Mouse (Mus musculus) ZHBTc4 (cell line): ENCODE measurements around the gene Tpgs1.

ENCODE experiments used
- DNase-seq: peaks from one replicate; pipeline ENCODE4 v3.0.0-alpha.2; 2011; ENCODE audit warnings: low read depth, low spot score

The Tpgs1 gene

DNA sequence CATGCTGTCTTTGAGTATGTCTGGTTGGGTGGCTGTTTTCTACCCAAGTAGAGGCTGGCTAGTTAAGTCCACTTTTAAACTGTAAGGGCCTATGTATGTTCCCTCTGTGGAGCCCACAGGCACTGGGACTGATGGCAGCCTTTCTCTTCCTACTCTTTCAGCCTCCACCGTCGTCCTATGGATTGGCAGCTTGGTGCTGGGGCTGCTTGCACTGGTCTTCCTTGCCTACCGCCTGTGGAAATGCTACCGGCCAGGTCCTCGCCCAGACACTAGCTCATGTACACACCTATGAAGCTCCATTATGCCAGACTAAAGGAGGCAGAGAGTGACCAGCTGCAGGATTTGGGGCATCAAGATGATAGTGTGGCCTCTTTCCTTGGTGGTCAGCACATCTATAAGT lies 1.1 kb upstream of the Tpgs1 start:
- no peak for DNase-seq

DNA sequence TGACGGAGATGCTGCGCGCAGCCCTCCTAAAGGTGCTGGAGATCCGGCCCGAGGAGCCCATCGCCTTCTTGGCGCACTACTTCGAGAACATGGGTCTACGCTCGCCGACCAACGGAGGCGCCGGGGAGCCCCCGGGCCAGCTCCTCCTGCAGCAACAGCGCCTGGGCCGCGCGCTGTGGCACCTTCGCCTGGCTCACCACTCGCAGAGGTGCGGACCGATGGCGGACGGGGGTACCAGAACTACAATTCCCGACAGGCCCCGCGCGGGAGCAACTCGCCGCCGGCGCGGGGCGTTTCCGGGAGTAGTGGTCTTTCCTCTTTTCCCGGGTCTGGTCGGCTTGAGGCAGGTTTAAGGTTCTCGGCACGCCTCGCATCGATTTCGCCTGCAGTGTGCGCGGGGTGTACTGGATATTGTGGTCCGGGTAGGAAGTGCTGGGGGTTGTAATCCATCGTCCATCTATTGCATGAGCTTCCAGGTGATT lies 448 bp downstream of the Tpgs1 start:
- peak; percentile 95 for DNase-seq

DNA sequence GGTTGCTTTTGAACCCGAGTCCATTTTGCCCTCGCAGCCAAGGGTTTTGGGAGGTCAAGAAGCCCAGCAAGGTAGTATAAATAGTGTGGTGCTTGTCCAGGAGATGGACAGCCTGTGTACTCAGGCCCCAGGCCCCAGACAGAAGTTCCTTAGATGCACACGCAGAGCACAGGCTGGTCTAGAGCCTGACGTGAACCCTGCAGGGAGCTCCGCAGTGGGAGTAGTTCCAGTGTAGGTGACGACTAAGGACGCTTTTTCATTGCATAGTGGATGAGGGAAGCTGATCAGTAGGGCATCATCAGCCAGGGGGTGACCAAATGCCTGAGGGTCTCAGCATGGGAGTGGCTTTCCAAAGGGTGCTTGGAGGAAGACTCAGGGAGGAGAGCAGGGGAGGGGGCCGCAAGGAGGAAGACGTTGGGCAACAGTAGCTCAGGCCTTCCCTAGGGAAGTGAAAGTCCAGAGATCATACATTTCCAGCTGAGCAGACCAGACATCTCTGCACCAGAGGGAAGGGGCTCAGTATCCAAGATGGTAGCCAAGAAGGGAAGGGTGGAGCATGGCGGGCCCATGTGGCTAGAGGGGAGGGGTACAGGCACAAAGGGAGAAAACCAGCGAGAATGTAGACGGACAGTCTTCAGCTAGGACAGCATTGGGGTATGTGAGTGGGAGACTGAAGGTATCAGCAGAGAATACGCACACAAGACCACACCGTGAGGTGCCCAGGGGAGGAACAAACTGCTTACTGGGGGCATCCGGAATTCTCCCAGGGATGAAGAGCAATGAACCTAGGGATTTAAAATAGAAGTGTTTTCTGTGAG lies 1.1 kb downstream of the Tpgs1 start:
- peak; percentile 52 for DNase-seq

DNA sequence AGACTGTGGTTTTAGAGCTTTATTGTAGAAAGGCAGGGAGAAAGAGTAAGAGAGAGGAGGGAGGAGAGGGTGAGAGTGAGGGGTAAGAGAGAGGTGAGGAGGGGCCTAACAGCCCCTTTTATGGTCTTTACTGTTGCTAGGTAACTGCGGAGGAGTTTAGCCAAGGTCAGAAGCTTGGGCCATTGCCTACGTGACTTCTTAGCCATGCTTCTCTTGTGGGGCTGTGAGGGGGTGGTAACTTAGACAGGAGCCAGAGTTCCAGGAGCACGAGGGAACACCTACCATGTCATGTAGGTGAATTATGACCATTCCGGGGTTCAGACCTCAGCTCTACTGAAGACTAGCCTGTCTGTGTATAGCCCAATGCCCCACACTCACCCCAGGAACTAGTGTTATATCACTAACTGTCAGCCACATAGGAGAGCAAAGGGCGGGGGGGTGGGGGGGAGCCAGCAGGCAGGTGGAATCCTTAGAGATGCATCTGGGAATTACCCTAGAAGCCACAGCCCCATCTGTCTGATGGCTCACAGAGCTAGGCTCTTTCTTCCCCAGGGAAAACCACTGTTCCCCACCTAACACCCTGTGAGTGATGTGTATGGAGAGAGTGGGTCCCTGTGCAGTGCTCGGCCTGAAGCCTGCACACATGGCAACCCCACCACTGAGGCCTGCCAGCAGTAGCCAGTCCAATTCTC lies 2.4 kb downstream of the Tpgs1 start:
- DNase-seq = peak; percentile 63

DNA sequence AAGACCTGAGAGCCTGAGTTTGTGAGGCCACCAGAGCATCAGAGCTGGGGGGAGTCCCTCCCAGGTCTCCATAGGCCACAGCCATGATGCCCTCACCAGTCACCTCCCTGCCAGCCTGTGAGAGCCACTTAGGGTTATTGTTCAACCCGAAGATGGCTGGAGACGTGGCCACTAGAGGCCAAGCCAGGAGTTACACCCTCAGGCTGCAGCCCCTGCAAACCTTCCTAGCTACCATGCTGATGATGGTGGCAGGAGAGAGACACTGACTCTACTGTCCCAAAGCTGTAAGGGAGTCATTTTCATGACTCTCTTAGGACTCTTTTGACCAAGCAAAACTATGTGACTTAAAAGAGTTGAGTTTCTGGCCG lies 2.9 kb downstream of the Tpgs1 start:
- DNase-seq = peak; percentile 73

DNA sequence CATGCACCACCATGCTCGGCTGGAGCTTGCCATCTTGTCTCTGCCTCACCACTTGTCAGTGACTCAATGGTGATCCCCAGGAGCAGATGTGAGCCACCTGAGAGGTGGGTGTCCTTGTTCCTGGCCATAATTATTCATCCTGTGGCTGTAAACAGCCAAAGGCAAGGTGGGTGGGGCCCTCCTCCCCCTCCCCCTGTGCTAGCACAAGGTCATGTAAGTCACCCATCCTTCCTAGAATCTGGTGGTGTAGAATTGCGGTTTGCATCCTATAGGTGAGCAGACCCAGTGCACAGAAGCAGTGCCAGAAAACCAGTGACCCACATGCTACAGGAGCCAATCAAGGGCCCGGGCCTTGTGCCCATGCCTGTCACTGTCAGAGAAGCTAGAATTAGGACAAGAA lies 3.9 kb downstream of the Tpgs1 start:
- DNase-seq = peak; percentile 69

DNA sequence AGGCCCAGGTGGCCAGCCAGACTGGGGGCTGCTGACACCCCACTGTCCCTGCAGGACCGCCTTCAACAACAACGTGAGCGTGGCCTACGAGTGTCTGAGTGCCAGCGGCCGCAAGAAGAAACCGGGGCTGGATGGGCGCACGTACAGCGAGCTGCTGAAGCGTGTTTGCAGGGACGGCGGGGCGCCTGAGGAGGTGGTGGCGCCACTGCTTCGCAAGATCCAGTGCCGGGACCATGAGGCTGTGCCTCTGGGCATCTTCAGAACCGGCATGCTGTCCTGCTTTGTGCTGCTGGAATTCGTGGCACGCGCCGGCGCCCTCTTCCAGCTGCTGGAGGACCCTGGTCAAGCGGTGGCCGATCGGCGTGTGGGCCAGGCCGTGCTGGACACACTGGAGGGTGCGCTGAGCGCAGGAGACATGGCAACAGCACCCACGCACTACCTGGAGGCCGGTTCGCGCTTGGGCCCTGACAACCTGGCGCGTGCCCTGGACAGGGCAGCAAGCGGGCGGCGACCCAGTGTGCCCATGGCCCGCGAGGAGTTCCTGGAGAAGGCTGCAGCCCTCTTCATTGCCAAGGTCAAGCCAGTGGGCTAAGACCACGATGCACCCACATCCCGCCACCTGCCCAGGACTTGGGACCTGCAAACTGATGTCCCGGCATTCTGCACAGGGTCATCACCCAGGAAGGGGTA lies 6.3 kb downstream of the Tpgs1 start:
- DNase-seq = peak; percentile 78

DNA sequence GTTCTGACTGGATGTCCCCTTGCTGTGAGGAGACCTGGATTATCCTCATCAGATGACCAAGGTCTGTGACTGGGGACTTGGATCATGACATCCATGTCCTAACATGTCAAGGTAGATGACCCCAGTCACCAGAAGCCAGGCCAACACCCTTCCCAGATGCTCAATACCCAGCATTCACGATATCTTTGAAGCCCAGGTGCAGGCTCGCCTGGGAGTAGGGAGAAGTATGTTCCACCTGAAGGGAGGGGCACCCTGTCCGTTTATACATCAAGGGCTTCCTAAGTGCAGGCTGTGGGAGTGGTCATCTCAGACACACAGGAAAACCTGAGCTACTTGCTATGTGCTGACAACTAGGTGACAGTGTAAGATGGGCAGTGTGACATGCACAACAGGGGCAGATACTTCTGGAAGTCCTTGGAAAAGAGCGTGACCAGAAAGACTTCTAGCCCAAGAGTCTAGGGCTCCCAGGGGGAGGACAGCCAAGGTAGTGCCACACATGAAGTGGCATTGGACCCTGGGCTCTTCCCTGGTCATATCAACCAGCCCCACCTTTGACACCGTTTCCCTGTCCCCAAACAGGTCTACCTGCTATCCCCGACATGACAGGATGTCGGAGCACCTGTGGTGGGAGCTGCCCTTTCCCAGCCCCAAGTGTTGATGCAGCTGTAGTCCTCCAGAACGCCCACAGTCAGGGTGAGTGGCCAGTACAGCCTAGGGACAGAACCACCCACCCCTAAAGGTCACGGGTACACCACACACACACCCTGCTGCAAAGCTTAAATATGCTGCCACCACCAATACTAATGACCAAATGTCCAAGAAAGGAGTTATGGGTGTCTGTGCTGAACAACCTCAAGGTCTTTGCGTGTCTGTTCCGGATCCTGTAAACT lies 11.7 kb downstream of the Tpgs1 start:
- DNase-seq = no peak

DNA sequence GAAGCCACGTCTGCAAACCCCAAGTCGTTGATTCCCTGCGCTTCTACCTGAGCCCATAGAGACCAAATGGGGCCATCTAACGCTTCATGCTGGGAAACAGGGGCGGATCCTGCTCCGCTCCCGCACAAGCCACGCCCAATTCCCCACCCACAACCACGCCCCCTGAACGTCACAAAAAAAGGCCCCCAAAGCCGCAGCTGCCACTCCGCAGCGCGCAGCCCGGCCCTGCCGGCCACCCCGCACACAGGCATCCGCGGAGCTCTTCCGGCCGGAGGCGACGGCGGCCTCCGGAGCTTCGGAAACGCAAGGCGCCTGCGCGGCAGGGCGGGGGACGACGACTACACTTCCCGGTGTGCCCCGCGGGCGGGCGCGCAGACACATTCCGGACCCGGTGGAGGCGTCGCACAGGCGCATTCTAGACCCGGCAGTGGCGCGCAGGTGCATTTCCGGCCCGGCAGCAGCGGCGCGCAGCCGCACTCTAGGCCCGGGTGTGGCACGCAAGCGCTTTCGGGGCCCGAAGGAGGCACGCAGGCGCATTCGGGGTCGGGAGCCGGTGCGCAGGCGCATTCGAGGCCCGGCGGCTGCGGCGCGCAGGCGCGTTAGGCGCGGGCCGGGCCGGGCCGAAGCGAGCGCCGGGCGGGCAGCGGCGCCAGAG lies 12.5 kb downstream of the Tpgs1 start, which contains the start of gene Cdc34:
TSS of gene Cdc34 (plus strand) at position 605 of the 655 bp plus-strand sequence.
- DNase-seq = peak; percentile 100

DNA sequence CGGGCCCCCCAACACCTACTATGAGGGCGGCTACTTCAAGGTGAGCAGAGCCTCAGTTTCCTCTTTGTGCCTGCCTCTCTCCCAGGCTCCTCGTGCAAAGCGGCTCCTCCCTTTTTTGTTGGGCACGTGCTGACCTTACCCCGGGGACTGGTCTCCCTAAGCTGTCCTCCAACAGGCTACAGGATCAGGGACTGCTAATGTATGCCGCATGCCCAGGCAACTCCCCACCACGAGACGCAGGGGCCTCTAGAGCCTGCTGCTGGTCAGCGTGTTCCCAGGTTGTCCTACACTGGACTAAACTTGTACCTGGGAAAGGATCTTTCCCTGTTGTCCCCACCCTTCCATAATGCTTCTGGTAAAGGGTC lies 13.4 kb downstream of the Tpgs1 start:
- no peak for DNase-seq

DNA sequence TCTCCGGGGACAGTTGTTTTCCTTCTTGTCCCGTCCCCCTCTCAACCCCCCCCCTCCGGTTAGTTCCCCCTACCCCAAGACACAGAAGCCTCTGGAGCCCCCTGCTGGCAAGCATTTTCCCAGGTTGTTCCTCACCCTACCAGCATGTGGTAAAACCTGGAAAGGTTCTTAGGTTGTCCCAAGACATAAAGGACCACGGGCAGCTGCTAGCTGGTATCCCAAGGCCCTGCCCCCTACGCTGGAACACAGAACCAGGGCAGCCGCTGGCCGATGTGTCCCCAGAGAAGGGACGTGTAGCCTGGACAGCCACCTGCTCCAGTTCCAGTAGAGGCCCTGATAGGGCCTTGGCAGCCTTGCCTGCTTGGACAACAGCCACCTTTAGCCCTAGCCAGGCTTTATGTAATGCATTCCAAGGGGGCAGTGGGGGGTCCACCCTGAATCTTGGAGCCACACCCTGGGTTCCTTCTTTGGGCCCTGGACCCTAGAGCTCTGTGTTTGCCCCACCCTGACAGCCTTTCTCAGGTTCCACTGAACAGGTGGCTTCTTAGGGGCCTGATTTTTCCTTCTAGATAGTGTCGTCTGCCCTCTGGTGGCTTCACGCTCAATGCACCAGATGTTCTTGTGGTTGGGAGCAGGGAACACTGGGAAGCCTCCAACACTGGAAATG lies 13.9 kb downstream of the Tpgs1 start:
- DNase-seq = peak; percentile 91

DNA sequence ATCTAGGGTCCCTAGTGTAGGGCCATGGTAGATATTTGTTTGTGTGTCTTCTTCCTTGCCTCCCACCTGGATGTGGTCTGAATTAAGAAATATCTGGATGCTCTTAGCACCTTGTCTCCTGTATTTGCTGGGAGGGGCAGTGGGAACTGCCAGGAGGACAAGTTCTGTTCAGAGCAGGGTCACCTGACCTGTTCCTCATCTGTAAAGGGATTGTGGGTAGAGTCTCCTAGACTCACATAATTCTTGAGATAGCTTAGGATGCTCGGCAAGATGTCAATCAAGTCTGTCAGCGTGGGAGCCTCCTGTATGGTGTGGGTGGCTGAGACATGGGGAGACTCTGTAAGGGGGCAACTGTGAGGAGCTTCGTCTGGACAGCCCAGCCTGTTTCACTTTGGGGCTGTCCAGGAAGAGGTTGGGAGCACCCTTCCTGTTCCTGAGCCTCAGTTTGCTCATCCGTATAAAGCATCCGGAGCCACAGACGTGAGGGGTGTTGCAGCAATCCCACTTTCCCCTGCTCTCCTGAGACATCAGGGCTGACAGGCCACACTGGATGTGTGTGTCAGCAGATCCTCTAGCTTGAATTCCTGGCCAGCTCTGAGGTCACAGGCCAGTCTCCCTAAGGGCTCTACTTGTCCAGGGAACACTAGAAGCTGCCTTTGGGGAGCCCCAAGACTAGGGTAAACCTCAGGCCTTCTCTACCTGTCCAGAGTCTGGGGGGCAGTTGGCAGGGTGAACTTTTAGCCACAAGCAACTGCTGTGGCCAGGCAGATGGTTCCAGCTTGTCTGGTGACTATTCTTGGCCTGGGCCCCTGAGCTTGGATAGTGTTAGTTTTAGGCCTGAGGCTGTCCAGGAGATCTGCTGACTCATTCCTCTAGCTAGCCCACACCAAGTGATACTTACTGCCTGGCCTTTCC lies 14.8 kb downstream of the Tpgs1 start:
- DNase-seq = no peak

DNA sequence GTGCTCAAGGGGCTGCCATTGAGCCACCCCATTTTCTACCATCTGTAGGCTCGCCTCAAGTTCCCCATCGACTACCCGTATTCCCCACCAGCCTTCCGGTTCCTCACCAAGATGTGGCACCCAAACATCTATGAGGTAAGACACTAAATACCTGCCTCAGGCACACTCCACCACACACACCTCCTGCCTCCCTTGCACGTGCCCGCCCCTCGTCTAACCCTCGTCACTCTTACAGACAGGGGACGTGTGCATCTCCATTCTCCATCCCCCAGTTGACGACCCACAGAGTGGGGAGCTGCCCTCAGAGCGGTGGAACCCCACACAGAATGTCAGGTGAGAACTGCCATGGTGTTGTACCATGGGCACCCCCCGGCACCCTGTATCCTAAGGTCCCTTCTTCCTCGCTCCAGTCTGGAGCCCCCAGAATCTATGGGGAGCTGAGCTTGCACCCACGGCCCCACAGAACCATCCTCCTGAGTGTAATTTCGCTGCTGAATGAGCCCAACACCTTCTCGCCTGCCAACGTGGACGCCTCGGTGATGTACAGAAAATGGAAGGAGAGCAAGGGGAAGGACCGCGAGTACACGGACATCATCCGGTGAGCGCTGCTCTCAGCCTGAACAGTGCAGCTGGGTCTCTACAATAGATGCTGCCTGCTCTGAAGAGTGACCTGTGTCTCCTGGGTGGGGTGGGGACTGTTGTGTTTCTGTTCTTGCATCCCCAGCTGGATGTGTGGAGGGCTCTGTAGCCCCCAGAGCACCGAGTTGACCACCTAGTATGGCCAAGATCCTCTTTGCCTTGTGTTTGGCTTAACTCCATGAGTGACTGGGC lies 15.8 kb downstream of the Tpgs1 start:
- no peak for DNase-seq

DNA sequence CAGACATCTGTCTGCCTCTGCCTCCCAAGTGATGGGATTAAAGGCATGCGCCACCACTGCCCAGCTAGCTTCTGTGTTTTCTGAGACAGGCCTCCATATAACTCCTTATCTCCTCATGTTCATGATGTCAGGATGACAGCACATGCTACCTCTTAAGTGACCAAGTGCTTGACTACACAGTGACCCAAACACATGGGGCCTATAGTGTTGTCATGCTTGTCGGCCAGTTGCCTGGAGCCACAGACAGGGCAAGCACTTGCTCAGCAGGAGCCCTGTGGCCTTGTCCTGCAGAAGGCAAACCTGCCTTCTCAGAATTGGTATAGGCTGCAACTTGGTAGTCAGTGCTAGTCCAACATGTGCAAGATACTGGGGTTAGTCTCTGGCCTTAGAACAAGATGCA lies 17.1 kb downstream of the Tpgs1 start:
- DNase-seq = no peak

DNA sequence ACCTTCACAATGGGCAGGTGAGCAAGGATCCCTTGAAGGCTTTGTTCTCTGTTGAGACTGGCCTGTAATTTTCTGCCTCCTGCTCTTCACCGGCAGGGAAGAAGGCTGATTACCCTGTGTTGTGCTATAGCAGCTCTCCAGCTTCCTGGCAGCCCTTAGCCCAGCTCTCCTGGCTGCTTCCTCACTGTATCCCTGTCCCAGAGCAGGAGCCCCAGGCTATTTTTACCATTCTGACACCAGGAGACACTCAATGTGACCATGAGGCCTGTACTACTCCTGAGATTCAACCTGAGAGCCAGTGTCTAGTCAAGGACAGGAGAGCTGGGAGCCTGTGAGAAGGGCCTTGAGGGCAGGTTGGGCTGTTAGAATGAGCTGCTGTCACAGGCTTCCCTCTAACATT lies 17.5 kb downstream of the Tpgs1 start:
- no peak for DNase-seq

DNA sequence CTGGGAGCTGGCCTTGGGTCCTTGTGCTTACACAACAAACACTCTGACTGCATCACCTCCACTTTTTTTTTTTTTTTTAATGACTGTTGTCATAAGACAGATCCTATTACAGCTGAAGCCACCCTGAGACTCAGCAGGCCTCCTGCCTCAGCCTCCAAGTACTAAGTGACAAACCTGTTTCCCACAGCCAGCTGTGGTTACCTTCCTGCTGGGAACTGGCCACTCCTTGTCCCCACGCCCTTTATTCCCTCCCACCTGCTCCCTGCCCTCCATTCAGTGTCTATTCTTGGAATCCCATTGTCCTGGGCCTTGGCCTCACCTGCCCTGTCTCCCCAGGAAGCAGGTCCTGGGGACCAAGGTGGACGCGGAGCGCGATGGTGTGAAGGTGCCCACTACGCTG lies 18.3 kb downstream of the Tpgs1 start:
- peak; percentile 46 for DNase-seq

DNA sequence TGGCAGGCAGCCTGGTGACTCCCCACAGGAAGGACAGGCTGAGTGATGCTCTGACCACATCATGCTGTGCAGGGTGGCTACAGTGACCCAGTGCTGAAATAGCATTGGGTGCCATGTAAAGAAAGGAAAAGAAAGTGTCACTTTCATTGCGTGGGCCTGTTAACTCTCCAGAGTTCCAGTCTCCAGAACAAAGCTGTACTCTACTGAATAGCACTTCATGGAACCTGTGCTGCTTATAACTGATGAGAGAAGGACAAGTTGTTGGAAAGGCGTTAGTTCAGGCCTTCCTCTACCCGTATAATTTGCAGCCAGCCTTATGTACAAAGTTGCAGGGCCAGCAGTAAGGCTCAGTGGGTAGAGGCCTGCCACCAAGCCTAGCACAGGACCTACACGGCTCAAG lies 19.6 kb downstream of the Tpgs1 start, which contains the start of gene Gzmm:
TSS of gene Gzmm (plus strand) at position 301 of the 400 bp plus-strand sequence.
- no peak for DNase-seq

DNA sequence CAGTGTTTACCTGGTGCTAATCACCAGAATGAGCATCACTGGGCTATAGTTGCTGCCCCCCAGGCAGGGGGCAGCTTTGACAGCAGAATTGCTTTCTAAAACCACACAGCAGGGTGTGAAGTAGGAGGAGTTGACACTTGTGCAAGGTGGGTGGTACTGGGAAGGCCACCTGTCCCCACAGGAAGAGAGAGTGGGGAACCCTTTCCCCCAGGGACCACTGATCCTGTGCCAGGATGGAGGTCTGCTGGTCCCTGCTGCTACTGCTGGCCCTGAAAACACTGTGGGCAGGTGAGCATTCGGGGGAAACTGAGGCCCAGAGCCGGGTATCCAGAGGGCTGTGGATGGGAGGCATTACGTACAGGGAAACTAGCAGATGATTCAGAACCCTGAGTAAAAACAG lies 20.0 kb downstream of the Tpgs1 start:
- no peak for DNase-seq
